Mouse (Mus musculus) frontal cortex, postnatal 36 days (tissue): Measurements from ENCODE around the gene Stat5a.

Source experiments
- DNase-seq, 2 experiments: peaks; one replicate each; pipeline ENCODE4 v3.0.0; 2022; ENCODE audit warnings: low spot score in 2 of 2

The Stat5a gene

GRCm38 (mm10) chr11:100858935-100859578 lies at the start of gene Stat5a:
Stat5a (plus strand) TSS chr11:100859351.
- peak; percentile 35 to 40 for DNase-seq

- no peak for DNase-seq
These were observed 48.6 kb upstream of the Stat5a start for GRCm38 (mm10) chr11:100810516-100810915.

- DNase-seq, result no peak
These were observed 48.0 kb upstream of the Stat5a start for GRCm38 (mm10) chr11:100811132-100811531.

GRCm38 (mm10) chr11:100814498-100814897 lies 44.7 kb upstream of the Stat5a start:
- no peak for DNase-seq

- no peak for DNase-seq
These were observed 42.8 kb upstream of the Stat5a start for GRCm38 (mm10) chr11:100816342-100816741.

- DNase-seq, result no peak
These were observed 42.4 kb upstream of the Stat5a start for GRCm38 (mm10) chr11:100816801-100817200.

- no peak for DNase-seq
These were observed 41.8 kb upstream of the Stat5a start for GRCm38 (mm10) chr11:100817311-100817710.

GRCm38 (mm10) chr11:100818359-100819012 lies 40.7 kb upstream of the Stat5a start:
- no peak for DNase-seq

GRCm38 (mm10) chr11:100819048-100819447 lies 40.1 kb upstream of the Stat5a start:
- DNase-seq, result no peak

- no peak for DNase-seq
These were observed 39.5 kb upstream of the Stat5a start for GRCm38 (mm10) chr11:100819626-100820025.

- DNase-seq, result no peak
These were observed 39.1 kb upstream of the Stat5a start for GRCm38 (mm10) chr11:100820047-100820446.

- DNase-seq, result no peak
These were observed 37.4 kb upstream of the Stat5a start for GRCm38 (mm10) chr11:100821605-100822220.

- no peak for DNase-seq
These were observed 36.8 kb upstream of the Stat5a start for GRCm38 (mm10) chr11:100822365-100822764.

- peak in 1 of 2 experiments; percentile 28 for DNase-seq
These were observed 35.4 kb upstream of the Stat5a start for GRCm38 (mm10) chr11:100823543-100824313.

GRCm38 (mm10) chr11:100824496-100824895 lies 34.7 kb upstream of the Stat5a start:
- no peak for DNase-seq

- DNase-seq, result no peak
These were observed 33.7 kb upstream of the Stat5a start for GRCm38 (mm10) chr11:100825451-100825850.

GRCm38 (mm10) chr11:100826161-100826866 lies 32.8 kb upstream of the Stat5a start:
- peak in 1 of 2 experiments; percentile 69 for DNase-seq

- no peak for DNase-seq
These were observed 30.4 kb upstream of the Stat5a start for GRCm38 (mm10) chr11:100828676-100829151.

GRCm38 (mm10) chr11:100829691-100830090 lies 29.5 kb upstream of the Stat5a start:
- no peak for DNase-seq

- no peak for DNase-seq
These were observed 27.8 kb upstream of the Stat5a start for GRCm38 (mm10) chr11:100831396-100831795.

- DNase-seq, result no peak
These were observed 25.7 kb upstream of the Stat5a start for GRCm38 (mm10) chr11:100833466-100833865.
